Mouse (Mus musculus): ENCODE measurements around the gene Slc34a1. TPM values are rescaled to one million over a fixed set of nuclear protein-coding genes. Genes with fewer than 3 reads are reported as not detected.

The Slc34a1 gene
- total RNA-seq (2023) = 0.23 and 0.25 TPM in 2 replicates

GRCm38 (mm10) chr13:55398088-55398487, at the start of gene Slc34a1:
TSS of gene Slc34a1 (plus strand) at chr13:55398187.

GRCm38 (mm10) chr13:55362453-55363060, 35.4 kb upstream of the Slc34a1 start, which contains the start of gene Lman2:
TSS of gene Lman2 (minus strand) at chr13:55362783.

GRCm38 (mm10) chr13:55369531-55370114, 28.4 kb upstream of the Slc34a1 start, which contains the start of gene Rgs14:
TSS of gene Rgs14 (plus strand) at chr13:55369732.

GRCm38 (mm10) chr13:55414743-55415380, 16.9 kb downstream of the Slc34a1 start, which contains the start of gene Pfn3:
TSS of gene Pfn3 (minus strand) at chr13:55415232.

GRCm38 (mm10) chr13:55426613-55427012, 28.6 kb downstream of the Slc34a1 start, which contains the start of gene F12:
TSS of gene F12 (minus strand) at chr13:55426793.

GRCm38 (mm10) chr13:55444937-55445315, 46.9 kb downstream of the Slc34a1 start, which contains the start of gene Grk6:
TSS of gene Grk6 (plus strand) at chr13:55445072.

GRCm38 (mm10) chr13:55464027-55464884, 66.3 kb downstream of the Slc34a1 start, which contains the start of gene Prr7:
TSS of gene Prr7 (plus strand) at chr13:55464267.

Other genes starting within 250 kb of the Slc34a1 start
- gene Fgfr4, start 245.5 kb upstream of the Slc34a1 start, total RNA-seq (2023) = not detected in 2 replicates
- 94.4 and 131 TPM in 2 replicates for gene Nsd1, start 188.4 kb upstream of the Slc34a1 start, total RNA-seq (2023)
- 189 and 199 TPM in 2 replicates for gene Prelid1, start 77.7 kb upstream of the Slc34a1 start, total RNA-seq (2023)
- 81.3 and 101 TPM in 2 replicates for gene Rab24, start 76.2 kb upstream of the Slc34a1 start, total RNA-seq (2023)
- 11.1 and 11.5 TPM in 2 replicates for gene Mxd3, start 68.4 kb upstream of the Slc34a1 start, total RNA-seq (2023)
- gene Lman2, start 35.4 kb upstream of the Slc34a1 start, total RNA-seq (2023) = 96.7 and 116 TPM in 2 replicates
- 108 and 134 TPM in 2 replicates for gene Rgs14, start 28.5 kb upstream of the Slc34a1 start, total RNA-seq (2023)
- gene Pfn3, start 17.0 kb downstream of the Slc34a1 start, total RNA-seq (2023) = not detected in 2 replicates
- 1.7 and 3.7 TPM in 2 replicates for gene F12, start 28.6 kb downstream of the Slc34a1 start, total RNA-seq (2023)
- gene Grk6, start 46.9 kb downstream of the Slc34a1 start, total RNA-seq (2023) = 194 and 225 TPM in 2 replicates
- gene Prr7, start 66.1 kb downstream of the Slc34a1 start, total RNA-seq (2023) = 10.5 and 13.7 TPM in 2 replicates
- 0.43 and 0.66 TPM in 2 replicates for gene Dbn1, start 89.9 kb downstream of the Slc34a1 start, total RNA-seq (2023)
- 146 and 160 TPM in 2 replicates for gene Pdlim7, start 115.5 kb downstream of the Slc34a1 start, total RNA-seq (2023)
- gene Dok3, start 131.1 kb downstream of the Slc34a1 start, total RNA-seq (2023) = 348 and 397 TPM in 2 replicates
- gene Ddx41, start 138.5 kb downstream of the Slc34a1 start, total RNA-seq (2023) = 32.7 and 44.4 TPM in 2 replicates
- gene Fam193b, start 172.9 kb downstream of the Slc34a1 start, total RNA-seq (2023) = 81.4 and 127 TPM in 2 replicates
- 58.1 and 75.4 TPM in 2 replicates for gene Tmed9, start 175.5 kb downstream of the Slc34a1 start, total RNA-seq (2023)
- 12.2 and 16.8 TPM in 2 replicates for gene B4galt7, start 201.7 kb downstream of the Slc34a1 start, total RNA-seq (2023)
- 9.2 and 9.3 TPM in 2 replicates for gene Caml, start 224.8 kb downstream of the Slc34a1 start, total RNA-seq (2023)
- 31.7 and 44.7 TPM in 2 replicates for gene Ddx46, start 236.8 kb downstream of the Slc34a1 start, total RNA-seq (2023)